Mouse (Mus musculus): ENCODE results near the gene Eif5a. TPM values are rescaled to one million over a fixed set of nuclear protein-coding genes. Genes with fewer than 3 reads are reported as not detected.
"Not testable (repeated sequence)": the region's sequence is repeated elsewhere in the genome, so short reads cannot be mapped to it uniquely, and the experiment has no call there.

The Eif5a gene
- polyA plus RNA-seq, 1 experiment from 2014 or later, result 1,451 TPM

DNA sequence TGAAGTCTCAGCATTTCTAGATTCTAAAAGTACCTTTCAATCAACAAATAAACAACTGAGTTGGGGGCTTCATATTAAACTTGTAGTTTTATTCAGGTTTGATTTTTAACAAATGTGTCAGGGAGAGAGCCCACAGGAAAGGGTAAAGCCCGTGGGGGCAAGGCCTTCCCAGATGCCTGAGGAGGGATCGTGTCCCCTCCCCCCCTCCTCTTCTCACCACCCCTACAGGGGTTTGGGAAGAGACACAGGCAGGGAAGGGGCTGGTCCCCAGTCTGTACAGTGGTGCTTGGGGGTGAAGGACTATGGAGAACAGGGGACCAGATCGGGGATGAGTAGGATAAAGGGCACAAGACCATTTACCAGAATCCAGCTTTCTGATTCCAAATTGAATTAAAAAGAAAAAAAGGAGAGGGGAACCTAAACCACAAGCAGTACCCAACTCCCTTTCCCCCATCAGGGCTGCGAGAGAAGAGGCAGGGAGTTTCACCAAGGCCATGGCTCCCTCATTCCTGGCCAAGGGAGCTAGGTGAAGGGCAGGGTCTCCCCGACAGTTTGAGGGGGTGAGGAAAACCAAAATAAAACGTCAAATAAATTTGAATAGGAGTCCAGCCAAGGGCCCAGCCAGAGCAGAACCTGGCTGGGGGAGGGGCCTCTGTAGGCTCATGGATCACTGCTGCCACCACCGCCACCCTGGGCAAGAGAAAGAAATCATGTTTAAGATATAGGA, 4.9 kb downstream of the Eif5a start:
- H3K4me2 ChIP-seq (replicated peaks); H3K9me3 ChIP-seq; ATAC-seq (ENCODE audit: low FRiP score, low read depth); H3K27ac ChIP-seq; H3K27me3 ChIP-seq (replicated peaks); H3K4me3 ChIP-seq; H3K9ac ChIP-seq: not testable (repeated sequence)
- Histone ChIP-seq H3K36me3 (peaks cover 61% of the 10 kb centered on the region), H3K4me1 (peaks cover 41% of the 10 kb centered on the region)
- WGBS, result 65% methylated on average over 7 of the region's 7 CpGs

- H3K27ac ChIP-seq, result no peak overlapping the region
These were observed 5.8 kb downstream of the Eif5a start for GRCm38 (mm10) chr11:69915667-69916627.

DNA sequence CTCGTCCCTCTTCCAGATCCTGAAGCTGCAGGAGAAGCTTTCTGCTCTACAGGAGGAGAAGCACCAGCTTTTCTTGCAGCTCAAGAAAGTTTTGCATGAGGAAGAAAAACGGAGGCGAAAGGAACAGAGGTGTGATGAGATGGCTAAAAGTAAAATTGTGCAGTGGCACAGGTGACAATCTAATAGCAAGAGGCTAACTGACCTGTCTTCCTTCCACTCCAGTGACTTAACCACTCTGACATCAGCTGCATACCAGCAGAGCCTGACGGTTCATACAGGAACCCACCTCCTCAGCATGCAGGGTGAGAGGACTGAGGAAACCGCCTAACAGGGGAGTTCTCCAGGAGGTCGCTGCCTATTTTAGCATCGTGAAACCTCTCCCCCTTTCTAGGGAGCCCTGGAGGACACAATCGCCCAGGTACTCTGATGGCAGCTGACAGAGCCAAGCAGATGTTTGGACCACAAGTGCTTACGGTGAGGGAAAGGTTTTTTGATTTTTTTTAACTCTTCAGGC, 6.8 kb downstream of the Eif5a start:
- Histone ChIP-seq H3K4me3 (peak overlapping the region; percentile 77), H3K4me2 (replicated peaks) (peak overlapping the region; percentile 100), H3K27me3 (replicated peaks) (no peaks in the 10 kb centered on the region), H3K9me3 (no peaks in the 10 kb centered on the region), H3K9ac (peak overlapping the region; percentile 80), H3K36me3 (peaks cover 79% of the 10 kb centered on the region), H3K4me1 (peaks cover 41% of the 10 kb centered on the region), H3K27ac (no peak overlapping the region)
- no peak for ATAC-seq (ENCODE audit: low FRiP score, low read depth)
- 39% methylated on average over 9 of the region's 9 CpGs for WGBS

More at GRCm38 (mm10) chr11:69915667-69916627, 5.8 kb downstream of the Eif5a start:
- ATAC-seq (ENCODE audit: low FRiP score, low read depth), result no peak
- Histone ChIP-seq H3K36me3 (peaks cover 70% of the 10 kb centered on the region), H3K4me3 (no peak overlapping the region), H3K27me3 (replicated peaks) (no peaks in the 10 kb centered on the region), H3K4me2 (replicated peaks) (peak overlapping the region; percentile 100), H3K4me1 (peaks cover 41% of the 10 kb centered on the region), H3K9ac (no peak overlapping the region), H3K9me3 (no peaks in the 10 kb centered on the region)
- 65% methylated on average over 5 of the region's 5 CpGs for WGBS

- Histone ChIP-seq H3K9ac (peak overlapping the region; percentile 80), H3K36me3 (peaks cover 85% of the 10 kb centered on the region), H3K4me1 (peaks cover 36% of the 10 kb centered on the region), H3K27ac (peak overlapping the region; percentile 67), H3K9me3 (no peaks in the 10 kb centered on the region), H3K4me2 (replicated peaks) (peak overlapping the region; percentile 100), H3K27me3 (replicated peaks) (no peaks in the 10 kb centered on the region), H3K4me3 (peak overlapping the region; percentile 77)
- 4% methylated on average over 17 of the region's 17 CpGs for WGBS
- no peak; the same call in 1 of the 2 replicates for ATAC-seq (ENCODE audit: low FRiP score, low read depth)
These were observed 7.4 kb downstream of the Eif5a start for GRCm38 (mm10) chr11:69914372-69914764.

DNA sequence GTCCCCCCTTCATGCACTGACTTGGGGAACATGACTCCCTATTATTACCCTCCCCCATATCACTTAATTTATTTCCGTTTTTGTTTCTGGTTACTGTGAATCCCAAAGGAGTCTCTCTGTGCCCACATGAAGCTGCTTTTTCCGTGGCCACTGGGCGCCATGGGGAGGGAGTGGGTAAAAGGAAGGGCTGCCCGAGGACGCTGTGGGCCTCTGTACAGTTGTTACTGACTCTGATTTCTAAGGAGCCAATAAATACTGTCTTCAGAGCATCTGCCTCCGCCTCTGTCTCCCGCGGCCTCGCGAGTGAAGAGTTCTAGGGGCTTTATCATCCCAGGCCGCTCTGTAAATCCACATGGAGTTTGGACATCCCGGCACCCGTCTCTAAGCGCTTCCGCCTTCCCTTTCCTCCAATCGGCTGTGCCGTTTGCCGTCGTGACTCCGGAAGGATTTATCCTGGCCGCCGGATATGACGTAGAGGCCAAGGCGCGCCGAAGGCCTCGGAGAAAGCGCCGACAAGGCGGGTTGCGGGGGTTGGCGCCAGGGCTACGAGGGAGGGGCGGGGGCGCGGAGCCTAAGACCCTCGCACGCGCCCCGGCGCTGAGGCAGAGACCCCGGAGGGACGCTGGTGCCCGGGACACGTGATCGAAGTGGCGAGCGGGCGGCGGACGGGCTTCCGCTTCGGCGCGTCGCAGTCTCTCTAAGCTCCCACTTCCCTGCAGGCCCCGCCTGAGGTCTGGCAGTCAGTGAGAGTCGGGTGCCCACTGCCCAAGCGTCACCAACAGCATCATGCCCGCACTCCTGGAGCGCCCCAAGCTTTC, 8.0 kb downstream of the Eif5a start, which contains the start of gene Gps2:
TSS of gene Gps2 (plus strand) at position 335 of the 818 bp plus-strand sequence.
- peak within 1 kb of the TSS; percentile 67 for H3K27ac ChIP-seq
- H3K9me3 ChIP-seq, result no peaks in the 10 kb centered on the region
- peaks cover 84% of the 10 kb centered on the region for H3K36me3 ChIP-seq
- peak within 1 kb of the TSS; percentile 77 for H3K4me3 ChIP-seq
- WGBS, result 2% methylated on average over 61 of the region's 61 CpGs
- peaks cover 30% of the 10 kb centered on the region for H3K4me1 ChIP-seq
- ATAC-seq (ENCODE audit: low FRiP score, low read depth), result peak; percentile 91
- H3K9ac ChIP-seq, result peak within 1 kb of the TSS; percentile 80
- H3K27me3 ChIP-seq (replicated peaks), result no peaks in the 10 kb centered on the region
- H3K4me2 ChIP-seq (replicated peaks), result peak within 1 kb of the TSS; percentile 100

DNA sequence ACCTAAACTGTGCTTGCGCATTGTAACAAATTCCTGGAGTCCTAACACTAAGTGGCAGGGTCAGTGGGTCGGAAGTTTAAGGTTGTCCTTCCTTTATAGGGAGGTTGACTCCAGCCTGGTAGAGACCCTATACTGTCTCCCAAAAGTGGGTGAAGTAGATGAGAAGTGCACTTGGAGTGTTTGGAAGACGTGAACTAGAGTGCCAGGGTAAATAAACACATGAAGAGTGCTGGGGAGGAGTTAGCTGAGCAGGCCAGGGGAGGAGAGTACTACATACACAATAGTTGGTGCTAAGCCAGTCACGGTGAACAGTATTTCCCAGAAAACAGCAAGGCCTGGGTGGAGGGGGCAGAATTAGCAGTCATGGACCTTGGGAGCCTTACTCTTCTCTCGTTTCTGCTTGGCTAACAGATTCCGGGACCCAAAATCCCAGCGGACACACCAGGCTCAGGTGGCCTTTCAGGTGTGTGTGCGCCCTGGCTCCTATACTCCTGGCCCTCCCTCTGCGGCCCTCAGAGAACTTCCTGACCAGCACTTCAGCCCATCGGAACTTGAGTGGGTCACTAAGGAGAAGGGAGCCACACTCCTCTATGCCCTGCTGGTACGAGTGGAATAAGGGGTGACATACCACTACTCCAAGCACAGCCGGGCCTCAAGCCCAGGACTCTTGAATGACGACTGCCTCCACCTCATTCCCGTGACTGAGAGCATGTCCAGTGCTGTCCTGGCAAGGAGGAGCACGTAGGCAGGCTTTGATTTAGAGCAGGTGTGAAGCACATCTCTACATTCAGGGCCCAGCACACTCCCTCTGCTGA, 8.8 kb downstream of the Eif5a start:
- H3K9me3 ChIP-seq, result no peaks in the 10 kb centered on the region
- H3K27me3 ChIP-seq (replicated peaks), result no peaks in the 10 kb centered on the region
- H3K4me2 ChIP-seq (replicated peaks), result peak overlapping the region; percentile 100
- peaks cover 30% of the 10 kb centered on the region for H3K4me1 ChIP-seq
- ATAC-seq (ENCODE audit: low FRiP score, low read depth), result peak; percentile 15; the same call in 1 of the 2 replicates
- peak overlapping the region; percentile 5; the same call in 1 of the 2 replicates for H3K4me3 ChIP-seq
- no peak overlapping the region; the same call in 1 of the 2 replicates for H3K27ac ChIP-seq
- H3K9ac ChIP-seq, result peak overlapping the region; percentile 80; the same call in 1 of the 2 replicates
- WGBS, result 77% methylated on average over 15 of the region's 15 CpGs
- peaks cover 85% of the 10 kb centered on the region for H3K36me3 ChIP-seq

- Histone ChIP-seq H3K4me2 (replicated peaks) (no peak overlapping the region), H3K27me3 (replicated peaks) (no peaks in the 10 kb centered on the region), H3K4me3 (0 out of 2 replicates have a peak overlapping the region, but pooled peaks have one; percentile 3), H3K4me1 (peaks cover 30% of the 10 kb centered on the region), H3K36me3 (peaks cover 85% of the 10 kb centered on the region), H3K9me3 (no peaks in the 10 kb centered on the region), H3K27ac (no peak overlapping the region), H3K9ac (no peak overlapping the region)
- WGBS, result 93% methylated on average over 6 of the region's 6 CpGs
- no peak for ATAC-seq (ENCODE audit: low FRiP score, low read depth)
These were observed 10.1 kb downstream of the Eif5a start for GRCm38 (mm10) chr11:69911701-69912100.

GRCm38 (mm10) chr11:69910781-69911560, 10.8 kb downstream of the Eif5a start:
- ATAC-seq (ENCODE audit: low FRiP score, low read depth), result no peak
- Histone ChIP-seq H3K4me3 (no peak overlapping the region), H3K4me1 (peaks cover 25% of the 10 kb centered on the region), H3K9ac (no peak overlapping the region), H3K27me3 (replicated peaks) (no peaks in the 10 kb centered on the region), H3K36me3 (peaks cover 85% of the 10 kb centered on the region), H3K4me2 (replicated peaks) (no peak overlapping the region), H3K9me3 (no peaks in the 10 kb centered on the region), H3K27ac (no peak overlapping the region)
- WGBS, result 97% methylated on average over 17 of the region's 17 CpGs

GRCm38 (mm10) chr11:69910177-69910576, 11.6 kb downstream of the Eif5a start:
- 95% methylated on average over 8 of the region's 8 CpGs for WGBS

GRCm38 (mm10) chr11:69909174-69909573, 12.6 kb downstream of the Eif5a start:
- H3K9me3 ChIP-seq, result no peaks in the 10 kb centered on the region
- no peak overlapping the region for H3K4me2 ChIP-seq (replicated peaks)
- WGBS, result 87% methylated on average over 5 of the region's 5 CpGs
- peaks cover 91% of the 10 kb centered on the region for H3K36me3 ChIP-seq
- H3K4me1 ChIP-seq, result peaks cover 8% of the 10 kb centered on the region
- no peaks in the 10 kb centered on the region for H3K27me3 ChIP-seq (replicated peaks)
- ATAC-seq (ENCODE audit: low FRiP score, low read depth), result no peak
- H3K4me3 ChIP-seq, result no peak overlapping the region
- no peak overlapping the region for H3K9ac ChIP-seq
- no peak overlapping the region for H3K27ac ChIP-seq

More at GRCm38 (mm10) chr11:69910177-69910576, 11.6 kb downstream of the Eif5a start:
- H3K9me3 ChIP-seq, result no peaks in the 10 kb centered on the region
- no peak overlapping the region for H3K4me2 ChIP-seq (replicated peaks)
- no peak overlapping the region for H3K4me3 ChIP-seq
- peaks cover 17% of the 10 kb centered on the region for H3K4me1 ChIP-seq
- no peak overlapping the region for H3K27ac ChIP-seq
- no peaks in the 10 kb centered on the region for H3K27me3 ChIP-seq (replicated peaks)
- no peak for ATAC-seq (ENCODE audit: low FRiP score, low read depth)
- no peak overlapping the region for H3K9ac ChIP-seq
- H3K36me3 ChIP-seq, result peaks cover 85% of the 10 kb centered on the region

All from neural tube, embryonic 12.5 days (tissue).